Mouse (Mus musculus) NIH3T3 (cell line): ENCODE measurements around the gene Ciapin1.

Experiments
- DNase-seq: peaks from one replicate; pipeline ENCODE4 v3.0.0-alpha.2; 2012; ENCODE audit warnings: low read depth

The Ciapin1 gene

GRCm38 (mm10) chr8:94778895-94779533 lies 59.1 kb downstream of the Ciapin1 start:
- no peak for DNase-seq

- no peak for DNase-seq
Observed at GRCm38 (mm10) chr8:94778473-94778872, 59.7 kb downstream of the Ciapin1 start.

GRCm38 (mm10) chr8:94778036-94778435 lies 60.1 kb downstream of the Ciapin1 start:
- no peak for DNase-seq

GRCm38 (mm10) chr8:94776346-94776745 lies 61.8 kb downstream of the Ciapin1 start:
- peak; percentile 61 for DNase-seq

- DNase-seq = peak; percentile 62
Observed at GRCm38 (mm10) chr8:94774601-94775000, 63.6 kb downstream of the Ciapin1 start.

- DNase-seq = peak; percentile 44
Observed at GRCm38 (mm10) chr8:94773700-94774171, 64.4 kb downstream of the Ciapin1 start.

- no peak for DNase-seq
Observed at GRCm38 (mm10) chr8:94773048-94773447, 65.1 kb downstream of the Ciapin1 start.

GRCm38 (mm10) chr8:94771941-94772670 lies 66.1 kb downstream of the Ciapin1 start, which contains the start of gene Cx3cl1:
Gene Cx3cl1 (plus strand): TSS chr8:94772009.
- DNase-seq = peak; percentile 74

GRCm38 (mm10) chr8:94770945-94771344 lies 67.2 kb downstream of the Ciapin1 start:
- peak; percentile 77 for DNase-seq
